8 mouse cellular contexts compared by ENCODE assay signal in the genomic region with DNA sequence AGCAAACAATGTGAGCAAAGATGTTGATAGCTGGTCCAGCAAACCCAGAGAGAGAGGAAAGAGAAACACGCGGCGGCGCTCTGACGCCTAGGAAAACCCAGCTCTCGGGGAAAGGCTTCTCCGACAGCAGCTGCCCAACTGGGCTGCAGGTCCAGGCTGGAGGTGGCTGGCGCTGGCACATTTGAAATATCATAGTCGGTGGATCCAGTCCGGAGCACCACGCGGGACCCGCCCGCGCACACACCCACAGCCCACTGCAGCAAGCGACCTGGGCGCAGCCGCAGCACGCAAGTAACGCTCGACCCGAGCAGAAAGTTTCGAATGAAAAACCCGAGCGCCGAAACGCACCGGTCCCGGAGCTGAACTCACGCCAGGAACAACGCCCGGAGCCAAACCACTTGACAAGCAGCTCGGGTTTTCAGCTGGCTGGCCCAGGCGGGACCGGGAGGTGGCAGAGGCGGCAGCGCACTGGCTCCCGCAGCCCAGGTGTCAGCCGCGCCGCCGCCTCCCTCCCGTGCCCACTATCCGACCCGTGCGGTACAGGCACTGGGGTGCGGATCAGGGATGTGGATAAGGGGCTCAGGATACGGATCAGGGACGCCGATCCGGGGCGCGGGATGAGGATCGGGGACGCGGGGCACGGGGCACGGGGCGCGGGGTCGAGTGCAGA. TPM values are rescaled to one million over a fixed set of nuclear protein-coding genes. Genes with fewer than 3 reads are reported as not detected.
A peak's percentile ranks its signal among the peaks of the same experiment; 100 is the strongest.
DNase-seq lines count a peak whose midpoint lies in the region; ATAC-seq and TF ChIP-seq lines count a peak whose summit lies in the region.

No protein-coding gene starts in this region.

- H3K4me1 ChIP-seq in brown adipose tissue, adult 24 weeks (ENCODE audit: control insufficient read depth, insufficient read depth, insufficient read length, low read length) = no peaks in the 10 kb centered on the region
- peaks cover 3% of the 10 kb centered on the region; the same call in 1 of the 2 replicates for H3K4me1 ChIP-seq in forebrain, embryonic 12.5 days
- H3K4me1 ChIP-seq in heart, postnatal 0 days (ENCODE audit: control insufficient read depth, insufficient read depth) = 0 out of 2 replicates have a peak, but pooled peaks cover 7% of the 10 kb centered on the region
- no peaks in the 10 kb centered on the region; the same call in 1 of the 2 replicates for H3K4me1 ChIP-seq in lung, adult 2 months (ENCODE audit: control insufficient read depth, insufficient read depth, low read length)

- no peaks in the 10 kb centered on the region for H3K36me3 ChIP-seq in forebrain, embryonic 12.5 days (replicated peaks)
- no peaks in the 10 kb centered on the region for H3K36me3 ChIP-seq in heart, postnatal 0 days (replicated peaks; ENCODE audit: control insufficient read depth, insufficient read depth, low read length)

- H3K9ac ChIP-seq in forebrain, embryonic 12.5 days = peak overlapping the region; percentile 84
- peak overlapping the region; percentile 71 for H3K9ac ChIP-seq in heart, postnatal 0 days (replicated peaks; ENCODE audit: low read depth, low read length)

- H3K27me3 ChIP-seq in forebrain, embryonic 12.5 days = no peaks in the 10 kb centered on the region
- no peaks in the 10 kb centered on the region for H3K27me3 ChIP-seq in heart, postnatal 0 days (ENCODE audit: control insufficient read depth, insufficient read depth, low read length)

- DNase-seq in CD8-positive naive resting alpha-beta T cell, adult 2 months (ENCODE audit: low read depth in 2 of 2, low spot score in 2 of 2) = peak; percentile 28 to 30
- peak; percentile 75 for DNase-seq in heart, postnatal 0 days (ENCODE audit: low spot score)
- DNase-seq in kidney, postnatal 4 days = peak; percentile 69 to 77
- DNase-seq in lung, adult 2 months = peak; percentile 68
- peak; percentile 30 to 37 for DNase-seq in thymus, adult 18-20 months

- TF ChIP-seq CTCF in heart, postnatal 0 days (IDR thresholded peaks at IDR 0.05; ENCODE audit: low read depth) = peak; percentile 33
- TF ChIP-seq CTCF in lung, adult 2 months (IDR thresholded peaks at IDR 0.05; ENCODE audit: insufficient read depth, low read length) = peak; percentile 26; the same call in 1 of the 2 replicates

- peak overlapping the region; percentile 81 for H3K4me2 ChIP-seq in forebrain, embryonic 12.5 days
- H3K4me2 ChIP-seq in heart, postnatal 0 days (ENCODE audit: low read depth, low read length) = peak overlapping the region; percentile 100

- no peak for TF ChIP-seq EP300 in heart, postnatal 0 days (IDR thresholded peaks at IDR 0.05; ENCODE audit: low read depth)

- under 1% methylated on average over 61 of the region's 61 CpGs for WGBS in forebrain, embryonic 12.5 days
- WGBS in heart, postnatal 0 days = under 1% methylated on average over 60 of the region's 61 CpGs
- under 1% methylated on average over 61 of the region's 61 CpGs for WGBS in lung, adult 2 months

- H3K9me3 ChIP-seq in forebrain, embryonic 12.5 days = no peaks in the 10 kb centered on the region
- no peaks in the 10 kb centered on the region for H3K9me3 ChIP-seq in heart, postnatal 0 days (replicated peaks; ENCODE audit: control insufficient read depth, low read length)

- TF ChIP-seq POLR2A in lung, adult 2 months (IDR thresholded peaks at IDR 0.05; ENCODE audit: borderline replicate concordance, extremely low read depth, low read depth, low read length) = no peak

- ATAC-seq in forebrain, embryonic 12.5 days (ENCODE audit: low FRiP score) = peak; percentile 76
- ATAC-seq in heart, postnatal 0 days (ENCODE audit: insufficient read depth, low read depth) = peak; percentile 60
- peak; percentile 39; the same call in 1 of the 2 replicates for ATAC-seq in neutrophil, adult 5-6 weeks (ENCODE audit: extremely low read depth, insufficient number of reproducible peaks, low FRiP score, poor library complexity, severe bottlenecking)

- no peak overlapping the region for H3K27ac ChIP-seq in brown adipose tissue, adult 24 weeks (replicated peaks; ENCODE audit: low read depth, low read length)
- peak overlapping the region; percentile 82 for H3K27ac ChIP-seq in forebrain, embryonic 12.5 days
- peak overlapping the region; percentile 66 for H3K27ac ChIP-seq in heart, postnatal 0 days (ENCODE audit: low read depth)

- peak overlapping the region; percentile 67 for H3K4me3 ChIP-seq in brown adipose tissue, adult 24 weeks (ENCODE audit: insufficient read depth, low read depth, low read length)
- H3K4me3 ChIP-seq in forebrain, embryonic 12.5 days (replicated peaks) = peak overlapping the region; percentile 92
- peak overlapping the region; percentile 95 for H3K4me3 ChIP-seq in heart, postnatal 0 days (ENCODE audit: low read depth, low read length)
- peak overlapping the region; percentile 82 for H3K4me3 ChIP-seq in lung, adult 2 months (replicated peaks; ENCODE audit: extremely low read depth, low read depth, low read length)

RNA-seq across cellular contexts. Expression of a gene that starts 9.5 kb away (rescaled TPM):
- polyA plus RNA-seq in brown adipose tissue, adult 24 weeks (2012; ENCODE audit: insufficient read depth, insufficient read length, missing spikeins) = 16.7 and 17.0 TPM in 2 replicates
- polyA plus RNA-seq in forebrain, embryonic 12.5 days (2016; fragmentation: Nextera tagmentation; extraction: Ambion mirVana) = 71.4 and 78.3 TPM in 2 replicates
- total RNA-seq in heart, postnatal 0 days (2014; rRNA removed; ENCODE audit: low replicate concordance) = 14.7 and 34.9 TPM in 2 replicates
- 49.1 and 52.9 TPM in 2 replicates for polyA plus RNA-seq in heart, postnatal 0 days (2015; fragmentation: Nextera tagmentation; extraction: Ambion mirVana)
- 5.3 and 7.8 TPM in 2 replicates for polyA plus RNA-seq in lung, adult 2 months (2012; rRNA removed)
- total RNA-seq in neutrophil, adult 5-6 weeks (2017) = 95.8 and 119 TPM in 2 replicates
